Mouse (Mus musculus) liver, embryonic 12.5 days (tissue): ENCODE measurements around the gene Evx2. TPM values are rescaled to one million over a fixed set of nuclear protein-coding genes. Genes with fewer than 3 reads are reported as not detected.

Experiments
- ATAC-seq: fragments of 200-750 bp; cut with Nextera tagmentation; 2 replicates; pipeline ENCODE4 v1.8.0; 2017; ENCODE audit warnings: moderate number of reproducible peaks, mild to moderate bottlenecking, moderate library complexity
- H3K27ac ChIP-seq: fragments of 300-500 bp; sonication (generic); 2 replicates; pipeline ENCODE4 v1.5.1; 2016; ENCODE audit warnings: mild to moderate bottlenecking
- H3K27me3 ChIP-seq: fragments of 300-500 bp; sonication (generic); replicated peaks from 2 replicates; pipeline ENCODE4 v1.6.1; 2016; ENCODE audit warnings: mild to moderate bottlenecking, moderate library complexity
- H3K36me3 ChIP-seq: fragments of 300-500 bp; sonication (generic); 2 replicates; pipeline ENCODE4 v1.6.1; 2016; ENCODE audit warnings: mild to moderate bottlenecking, moderate library complexity
- H3K4me1 ChIP-seq: fragments of 300-500 bp; sonication (generic); 2 replicates; pipeline ENCODE4 v1.6.1; 2016
- H3K4me2 ChIP-seq: fragments of 300-500 bp; sonication (generic); 2 replicates; pipeline ENCODE4 v1.6.1; 2016; ENCODE audit warnings: mild to moderate bottlenecking, moderate library complexity
- H3K4me3 ChIP-seq: fragments of 300-500 bp; sonication (generic); 2 replicates; pipeline ENCODE4 v1.5.1; 2016; ENCODE audit warnings: mild to moderate bottlenecking, moderate library complexity
- H3K9ac ChIP-seq: fragments of 300-500 bp; sonication (generic); 2 replicates; pipeline ENCODE4 v1.6.1; 2016; ENCODE audit warnings: mild to moderate bottlenecking, moderate library complexity
- H3K9me3 ChIP-seq: fragments of 300-500 bp; sonication (generic); replicated peaks from 2 replicates; pipeline ENCODE4 v1.6.1; 2016; ENCODE audit warnings: mild to moderate bottlenecking, moderate library complexity
- WGBS: fragments of 180-500 bp; shearing (Covaris S2); methylation state at CpG from one replicate; pipeline ENCODE4 v1.1.7; 2016; ENCODE audit not compliant: insufficient replicate concordance; 5-methylcytosine and 5-hydroxymethylcytosine counted together
- microRNA-seq: library from miRNA; unstranded; fragments of <30 nt; microRNA quantifications from one replicate; pipeline ENCODE4, GENCODE M21; 2017
- polyA plus RNA-seq: library from polyadenylated mRNA; unstranded; fragments of >200 nt; fragmentation: Nextera tagmentation; extraction: Ambion mirVana; gene quantifications from 2 replicates; pipeline ENCODE4 v1.2.1, GENCODE M21; 2016

Gene Evx2
- polyA plus RNA-seq, 1 experiment from 2014 or later, result not detected

GRCm38 (mm10) chr2:74609350-74609749 lies 50.0 kb downstream of the Evx2 start:
- no peaks in the 10 kb centered on the region for H3K36me3 ChIP-seq
- no peaks in the 10 kb centered on the region for H3K4me1 ChIP-seq
- no peak overlapping the region for H3K27ac ChIP-seq
- no peak for ATAC-seq
- H3K4me3 ChIP-seq, result no peak overlapping the region
- no peak overlapping the region for H3K4me2 ChIP-seq
- H3K9ac ChIP-seq, result no peak overlapping the region
- no peaks in the 10 kb centered on the region for H3K9me3 ChIP-seq
- H3K27me3 ChIP-seq, result no peaks in the 10 kb centered on the region

- Histone ChIP-seq H3K4me2 (no peak overlapping the region), H3K36me3 (no peaks in the 10 kb centered on the region), H3K4me3 (no peak overlapping the region), H3K9me3 (no peaks in the 10 kb centered on the region), H3K27ac (no peak overlapping the region), H3K9ac (no peak overlapping the region), H3K4me1 (no peaks in the 10 kb centered on the region), H3K27me3 (no peaks in the 10 kb centered on the region)
- WGBS, result 31% methylated on average over 5 of the region's 5 CpGs
- ATAC-seq, result no peak
Measured at GRCm38 (mm10) chr2:74606087-74606760, 53.1 kb downstream of the Evx2 start.

- H3K27me3 ChIP-seq, result no peaks in the 10 kb centered on the region
- H3K9ac ChIP-seq, result no peak overlapping the region
- H3K36me3 ChIP-seq, result no peaks in the 10 kb centered on the region
- H3K4me2 ChIP-seq, result no peak overlapping the region
- 44% methylated on average over 3 of the region's 3 CpGs for WGBS
- no peak overlapping the region for H3K27ac ChIP-seq
- no peak overlapping the region for H3K4me3 ChIP-seq
- H3K4me1 ChIP-seq, result no peaks in the 10 kb centered on the region
- no peak for ATAC-seq
- no peaks in the 10 kb centered on the region for H3K9me3 ChIP-seq
Measured at GRCm38 (mm10) chr2:74604011-74604410, 55.3 kb downstream of the Evx2 start.

Small RNA genes within 50 kb of the gene (microRNA-seq; reads per million reads assigned to microRNA genes)
- gene Gm44463, result not detected

Other genes with a start within 250 kb of the Evx2 start
- gene Lnpk, start 80.1 kb downstream of the Evx2 start, polyA plus RNA-seq, result 24.9 and 26.6 TPM in 2 replicates
- 0.10 TPM in 1 of 2 replicates, not detected in the other for gene Hoxd13, start 8.8 kb upstream of the Evx2 start, polyA plus RNA-seq
- not detected in 2 replicates for gene Hoxd12, start 15.5 kb upstream of the Evx2 start, polyA plus RNA-seq
- gene Hoxd11, start 20.0 kb upstream of the Evx2 start, polyA plus RNA-seq, result not detected in 2 replicates
- not detected in 2 replicates for gene Hoxd10, start 32.4 kb upstream of the Evx2 start, polyA plus RNA-seq
- gene Hoxd9, start 38.2 kb upstream of the Evx2 start, polyA plus RNA-seq, result 0.06 TPM in 1 of 2 replicates, not detected in the other
- gene Hoxd8, start 45.1 kb upstream of the Evx2 start, polyA plus RNA-seq, result 0.11 and 0.14 TPM in 2 replicates
- 0.18 and 0.30 TPM in 2 replicates for gene Hoxd3, start 52.4 kb upstream of the Evx2 start, polyA plus RNA-seq
- gene Hoxd4, start 52.4 kb upstream of the Evx2 start, polyA plus RNA-seq, result not detected in 2 replicates
- gene Gm28230, start 67.2 kb upstream of the Evx2 start, polyA plus RNA-seq, result not detected in 2 replicates
- gene Hoxd1, start 103.4 kb upstream of the Evx2 start, polyA plus RNA-seq, result 0.07 TPM in 1 of 2 replicates, not detected in the other
- 79.6 and 81.5 TPM in 2 replicates for gene Mtx2, start 166.2 kb upstream of the Evx2 start, polyA plus RNA-seq